Mouse (Mus musculus) brown adipose tissue, adult 24 weeks (tissue): ENCODE results near the gene Notch2. TPM values are rescaled to one million over a fixed set of nuclear protein-coding genes. Genes with fewer than 3 reads are reported as not detected.

Experiments used
- H3K27ac ChIP-seq: fragments of 200-500 bp; replicated peaks from 2 replicates; pipeline ENCODE4 v1.5.1; 2012; ENCODE audit warnings: low read depth, mild to moderate bottlenecking, low read length
- H3K4me1 ChIP-seq: fragments of 200-500 bp; 2 replicates; pipeline ENCODE4 v1.6.1; 2012; ENCODE audit warnings: low read length, mixed read lengths; ENCODE audit not compliant: control insufficient read depth, insufficient read depth, insufficient read length
- H3K4me3 ChIP-seq: fragments of 200-500 bp; 2 replicates; pipeline ENCODE4 v1.5.1; 2012; ENCODE audit warnings: low read depth, mild to moderate bottlenecking, low read length, moderate library complexity; ENCODE audit not compliant: insufficient read depth
- polyA plus RNA-seq: library from polyadenylated mRNA; stranded (reverse); fragments of >200 nt; gene quantifications from 2 replicates; pipeline ENCODE4 v1.2.4, GENCODE M21; 2012; ENCODE audit not compliant: missing spikeins, insufficient read depth, insufficient read length

Gene Notch2
- polyA plus RNA-seq, 1 experiment: 7.2 TPM

DNA sequence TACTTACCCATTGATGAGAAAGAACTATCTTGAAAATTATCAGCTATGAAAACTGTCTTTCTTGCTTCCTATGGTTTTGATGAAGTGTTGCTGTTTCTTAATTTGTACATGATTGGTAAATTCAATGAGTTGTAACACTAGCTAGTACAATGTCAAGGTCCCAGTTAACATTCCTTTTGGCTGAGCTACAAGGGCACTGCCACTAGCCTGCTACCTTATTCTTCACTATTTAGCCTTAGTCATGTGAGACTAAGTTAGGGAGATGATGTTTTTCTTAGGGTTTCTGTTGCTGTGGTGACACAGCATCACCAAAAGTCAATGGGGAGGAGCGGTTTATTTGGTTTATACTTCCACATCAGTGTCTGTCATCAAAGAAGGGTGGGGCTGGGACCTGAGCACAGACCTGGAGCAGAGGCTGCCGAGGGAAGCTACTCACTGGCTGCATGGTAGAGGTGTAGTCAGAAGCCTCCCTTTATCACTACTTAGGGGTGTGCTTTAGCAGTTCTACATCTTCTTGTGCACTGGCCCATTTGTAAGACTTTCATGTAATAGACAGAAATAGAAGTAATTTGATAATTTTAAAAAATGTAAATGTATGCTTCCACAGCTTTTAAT is 66.4 kb downstream of the Notch2 start:
- Histone ChIP-seq H3K4me1 (0 out of 2 replicates have a peak, but pooled peaks cover 5% of the 10 kb centered on the region), H3K27ac (no peak overlapping the region), H3K4me3 (no peak overlapping the region)

DNA sequence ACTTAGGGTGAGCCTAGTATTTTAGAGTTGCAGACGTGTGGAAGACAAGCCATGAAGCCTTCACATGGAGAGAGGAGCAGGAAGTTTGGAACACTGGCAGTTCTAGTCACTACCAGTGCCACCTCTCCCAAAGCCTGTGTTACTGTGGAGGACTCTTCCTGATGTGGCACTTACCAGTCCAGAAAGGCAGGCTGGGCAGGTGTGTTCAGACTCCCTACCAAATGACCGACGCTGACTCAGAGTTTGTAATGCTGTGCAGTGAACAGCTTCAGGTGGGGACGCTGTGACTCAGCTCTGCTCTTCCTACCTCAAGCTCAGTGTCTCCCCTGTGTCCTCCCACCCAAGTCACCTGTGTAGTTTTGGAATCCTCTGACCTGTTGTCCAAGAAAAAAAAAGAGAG is 67.3 kb downstream of the Notch2 start:
- Histone ChIP-seq H3K4me1 (0 out of 2 replicates have a peak, but pooled peaks cover 3% of the 10 kb centered on the region), H3K27ac (no peak overlapping the region)

DNA sequence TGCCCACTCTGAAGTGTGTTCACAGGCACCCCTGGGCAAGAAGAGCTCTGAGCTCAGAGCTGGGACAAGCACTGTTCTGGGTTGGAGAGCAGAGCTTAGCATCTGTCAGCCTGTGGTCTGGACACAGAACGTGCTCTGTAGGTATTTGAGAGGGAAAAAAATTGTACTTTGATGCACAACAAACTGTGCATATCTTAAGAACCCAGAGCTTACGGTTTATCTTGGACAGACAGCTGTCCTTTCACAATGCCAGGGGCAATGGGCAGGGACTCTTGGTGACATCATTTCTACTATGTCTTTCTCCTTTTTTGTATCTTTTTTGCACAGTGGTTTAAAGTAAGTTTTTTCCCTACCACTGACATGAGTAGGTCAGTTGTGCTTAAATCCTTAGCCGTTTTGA is 68.9 kb downstream of the Notch2 start:
- Histone ChIP-seq H3K4me1 (0 out of 2 replicates have a peak, but pooled peaks cover 3% of the 10 kb centered on the region), H3K27ac (no peak overlapping the region), H3K4me3 (no peak overlapping the region)

More for the DNA sequence above, 67.3 kb downstream of the Notch2 start:
- H3K4me3 ChIP-seq: no peak overlapping the region

DNA sequence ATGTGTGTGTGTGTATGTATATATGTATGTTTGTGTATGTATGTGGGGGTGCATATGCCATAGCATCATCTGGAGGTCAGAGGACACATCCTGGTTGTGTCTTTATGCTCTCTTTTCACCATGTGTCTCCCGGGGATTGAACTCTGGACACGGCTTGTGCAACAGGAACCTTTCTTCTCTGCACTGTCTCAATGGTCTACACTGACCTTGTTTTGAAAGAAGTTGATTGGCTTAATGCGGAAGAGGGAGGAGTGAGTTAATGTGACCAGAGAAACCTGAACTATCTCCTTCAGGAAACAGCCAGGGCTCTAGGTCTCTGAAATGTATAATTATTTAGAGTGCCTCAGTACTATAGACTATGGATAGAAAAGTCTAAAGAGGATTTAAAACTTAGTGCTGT is 69.6 kb downstream of the Notch2 start:
- no peak overlapping the region for H3K4me3 ChIP-seq
- 0 out of 2 replicates have a peak, but pooled peaks cover 3% of the 10 kb centered on the region for H3K4me1 ChIP-seq
- H3K27ac ChIP-seq: no peak overlapping the region

DNA sequence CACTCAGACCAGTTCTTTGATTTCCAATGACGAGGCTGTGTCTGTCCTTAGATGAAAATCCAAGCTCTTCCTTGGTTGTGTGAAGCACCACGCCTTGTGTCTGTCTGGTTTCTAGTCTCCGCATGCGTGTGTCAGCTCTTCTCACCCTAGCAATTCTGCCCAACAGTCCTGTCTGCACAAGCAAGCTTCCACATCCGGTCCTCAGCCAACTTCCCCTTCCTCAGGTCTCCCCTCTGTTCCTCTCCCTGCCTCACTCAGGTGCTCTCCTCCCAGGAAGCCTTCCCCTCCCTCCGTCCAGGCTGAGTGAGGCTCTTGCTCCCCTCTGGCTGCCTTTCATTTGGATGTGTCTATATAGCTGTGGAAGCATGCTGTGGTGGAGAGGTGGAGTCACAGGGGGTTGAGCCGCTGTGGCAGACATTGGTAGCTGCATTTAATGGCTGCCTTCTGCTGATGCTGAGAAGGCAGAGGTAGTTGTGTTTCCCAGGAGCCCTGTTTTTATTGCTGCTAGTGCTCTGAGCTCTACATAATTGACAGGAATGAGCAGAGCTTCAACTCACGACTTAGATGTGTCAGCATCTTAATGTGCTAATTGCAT is 70.8 kb downstream of the Notch2 start:
- Histone ChIP-seq H3K4me3 (no peak overlapping the region), H3K27ac (no peak overlapping the region), H3K4me1 (0 out of 2 replicates have a peak, but pooled peaks cover 3% of the 10 kb centered on the region)

DNA sequence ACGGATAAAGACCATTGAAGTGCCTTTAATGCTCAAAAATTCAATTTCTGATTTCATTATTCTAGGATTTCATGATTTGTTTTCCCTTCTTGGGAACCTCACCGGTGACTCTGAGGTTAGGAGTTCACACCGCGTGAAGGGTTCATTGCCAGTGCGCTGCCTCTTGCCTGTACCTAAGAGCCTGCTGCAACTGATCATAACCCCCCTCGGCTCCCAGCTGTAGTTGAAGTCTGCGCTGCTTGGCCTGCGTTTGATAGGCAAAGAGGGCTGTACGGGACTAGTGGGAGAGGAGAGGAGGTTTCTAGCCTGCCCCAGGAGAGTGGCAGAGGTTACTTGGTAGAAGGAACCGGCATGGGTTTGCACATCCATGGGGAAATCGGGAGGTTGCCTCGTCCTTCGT is 71.5 kb downstream of the Notch2 start:
- Histone ChIP-seq H3K4me1 (0 out of 2 replicates have a peak, but pooled peaks cover 3% of the 10 kb centered on the region), H3K27ac (no peak overlapping the region), H3K4me3 (no peak overlapping the region)

DNA sequence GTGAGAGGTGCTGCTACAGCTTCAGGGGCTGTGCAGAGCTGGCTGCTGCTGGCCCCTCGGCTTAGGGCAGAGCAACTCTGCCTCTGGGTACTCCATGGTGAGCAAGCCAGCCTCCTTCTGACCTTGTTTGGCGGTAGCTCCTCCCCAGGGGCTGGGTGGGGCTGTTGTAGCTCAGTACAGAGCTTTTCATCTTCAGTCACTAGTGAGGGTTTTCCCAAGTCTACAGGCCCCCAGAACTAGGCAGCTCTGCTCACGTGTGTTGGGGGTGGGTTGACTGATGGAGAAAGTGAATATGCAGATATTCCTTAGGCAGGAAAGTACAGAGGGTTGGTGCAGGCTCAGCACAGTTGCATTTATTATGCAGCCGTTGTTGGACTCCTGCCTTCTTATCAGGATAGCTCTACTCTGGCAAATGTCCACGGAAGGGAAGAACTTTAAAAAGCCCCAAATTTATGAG is 72.5 kb downstream of the Notch2 start:
- H3K4me3 ChIP-seq: no peak overlapping the region
- no peak overlapping the region for H3K27ac ChIP-seq
- H3K4me1 ChIP-seq: 0 out of 2 replicates have a peak, but pooled peaks cover 3% of the 10 kb centered on the region

DNA sequence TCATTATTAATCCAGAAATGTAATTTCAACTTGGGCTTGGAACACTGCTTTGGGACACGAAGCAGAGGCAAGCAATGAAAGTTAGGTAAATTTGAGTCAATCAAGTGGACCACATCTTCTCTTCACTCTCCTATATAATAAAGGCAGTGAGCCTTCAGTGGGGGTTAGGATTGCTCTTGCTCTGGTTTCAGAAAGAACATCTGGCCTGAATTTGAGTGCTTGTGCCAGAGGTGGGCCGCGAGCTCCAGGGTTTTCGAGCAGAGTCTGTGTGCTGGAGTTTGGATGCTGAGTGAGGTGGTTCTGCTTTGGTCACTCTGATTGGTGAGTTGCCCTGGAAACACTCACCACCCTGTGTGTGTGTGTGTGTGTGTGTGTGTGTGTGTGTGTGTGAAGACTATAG is 73.1 kb downstream of the Notch2 start:
- Histone ChIP-seq H3K4me3 (no peak overlapping the region), H3K27ac (no peak overlapping the region), H3K4me1 (0 out of 2 replicates have a peak, but pooled peaks cover 3% of the 10 kb centered on the region)

DNA sequence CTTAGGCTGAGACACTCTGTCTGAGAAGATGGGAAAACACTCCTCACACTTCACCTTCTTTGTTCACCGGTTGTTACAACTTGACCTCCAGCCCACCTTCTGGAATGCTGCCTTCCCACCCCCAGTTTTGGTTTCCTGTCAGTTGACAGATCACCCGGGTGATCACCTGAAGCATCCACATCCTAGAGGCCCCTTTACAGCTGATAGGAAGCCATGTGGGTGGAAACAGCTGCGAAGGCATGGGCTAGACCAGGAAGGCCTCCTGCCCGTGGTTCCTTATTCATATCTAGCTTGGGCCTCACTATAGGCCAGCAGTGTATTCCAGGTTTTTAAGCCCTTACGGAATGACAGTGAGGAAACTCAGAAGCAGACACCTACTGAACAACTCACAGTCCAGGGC is 73.5 kb downstream of the Notch2 start:
- H3K27ac ChIP-seq: no peak overlapping the region
- no peak overlapping the region for H3K4me3 ChIP-seq
- 0 out of 2 replicates have a peak, but pooled peaks cover 3% of the 10 kb centered on the region for H3K4me1 ChIP-seq

DNA sequence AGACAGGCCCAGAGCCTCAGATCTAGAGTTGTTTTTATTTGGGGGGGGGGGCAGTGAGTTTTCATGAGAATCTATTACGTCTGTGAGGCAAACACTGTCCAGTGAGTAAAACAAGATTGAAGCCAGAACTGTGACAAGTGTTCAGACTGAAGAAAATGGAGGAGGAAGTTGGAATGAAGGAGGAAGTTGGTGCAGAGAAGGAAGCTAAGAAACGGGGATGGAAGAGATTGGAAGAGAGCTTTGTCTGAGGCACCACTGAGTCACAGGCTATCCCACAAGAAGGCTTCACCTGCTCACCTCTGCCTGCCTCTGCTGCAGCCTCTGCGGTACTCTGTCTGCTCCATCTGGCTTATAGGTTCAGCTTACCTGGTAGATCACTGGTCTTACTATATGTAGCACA is 74.2 kb downstream of the Notch2 start:
- Histone ChIP-seq H3K4me3 (no peak overlapping the region), H3K4me1 (0 out of 2 replicates have a peak, but pooled peaks cover 3% of the 10 kb centered on the region), H3K27ac (no peak overlapping the region)

DNA sequence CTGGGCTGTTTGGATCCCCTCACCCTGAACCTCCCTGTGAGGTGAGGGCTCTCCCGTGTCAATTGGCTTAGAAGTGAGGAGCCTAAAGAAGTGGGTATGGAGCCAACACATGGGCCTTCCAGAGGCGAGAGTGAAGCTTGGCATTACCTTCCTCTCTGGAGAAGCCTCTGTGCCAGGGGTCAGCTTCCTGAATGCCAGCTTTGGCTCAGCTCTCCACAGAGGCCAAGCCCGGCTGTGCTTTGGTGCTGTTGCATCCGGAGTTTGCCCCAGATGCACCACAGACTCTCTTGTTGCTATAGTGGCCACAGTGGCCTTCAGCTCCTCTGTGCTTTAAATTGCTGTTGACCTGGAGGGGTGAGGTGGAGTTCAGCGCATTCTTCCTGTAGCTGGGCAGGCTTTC is 76.4 kb downstream of the Notch2 start:
- Histone ChIP-seq H3K4me1 (0 out of 2 replicates have a peak, but pooled peaks cover 3% of the 10 kb centered on the region), H3K4me3 (no peak overlapping the region), H3K27ac (no peak overlapping the region)

DNA sequence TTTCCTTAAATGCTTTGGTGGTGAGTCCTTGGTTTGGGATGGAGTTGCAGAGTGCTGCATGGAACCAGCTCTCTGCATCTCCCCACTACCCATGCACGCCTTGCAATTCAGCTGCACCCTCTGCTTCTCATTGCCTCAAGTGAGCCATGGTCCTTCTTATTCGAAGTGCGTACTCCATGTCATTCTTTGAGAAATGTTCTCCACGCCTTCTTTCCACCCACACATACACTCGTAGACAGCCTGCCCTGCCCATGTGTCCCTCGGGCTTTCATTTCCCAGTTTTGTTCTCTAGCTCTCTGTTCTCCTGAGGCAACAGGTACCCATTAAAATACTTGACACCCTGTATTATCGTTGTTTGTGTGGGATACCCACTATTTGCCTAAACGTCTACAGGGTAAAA is 76.8 kb downstream of the Notch2 start:
- Histone ChIP-seq H3K4me3 (no peak overlapping the region), H3K27ac (no peak overlapping the region), H3K4me1 (0 out of 2 replicates have a peak, but pooled peaks cover under 1% of the 10 kb centered on the region)

DNA sequence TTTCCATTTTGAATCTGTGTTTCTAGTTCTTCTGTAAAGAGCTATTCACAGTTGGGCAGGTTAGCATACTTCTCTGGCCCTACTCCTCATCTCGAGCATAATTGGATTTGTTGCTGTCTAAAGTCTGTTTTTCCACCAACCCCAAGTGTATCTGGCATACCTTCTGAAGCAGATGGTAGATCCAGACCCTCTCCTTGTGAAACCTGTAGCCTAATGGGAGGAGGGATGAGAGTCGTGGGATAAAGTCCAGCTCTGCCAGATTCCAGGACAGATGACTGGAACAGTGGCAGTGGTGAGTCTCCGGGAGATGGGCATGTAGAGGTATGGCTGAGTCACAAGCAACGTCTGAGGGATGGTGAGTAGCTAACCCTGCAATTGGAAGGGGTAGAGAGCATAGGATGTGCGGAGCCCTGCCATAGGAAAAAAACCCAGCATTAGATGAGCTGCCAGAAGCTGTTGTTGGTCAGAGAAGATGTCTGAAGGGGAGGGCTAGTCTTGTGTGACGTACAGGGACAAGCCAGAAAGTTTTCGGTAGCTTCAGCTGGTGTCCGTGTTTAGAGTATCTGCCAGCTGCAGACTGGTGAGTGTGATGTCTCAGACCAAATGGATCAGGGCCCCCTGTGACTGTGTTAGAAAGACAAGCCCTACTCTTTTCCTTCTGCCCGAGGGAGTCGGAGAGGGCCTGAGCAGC is 79.5 kb downstream of the Notch2 start:
- H3K27ac ChIP-seq: no peak overlapping the region
- H3K4me1 ChIP-seq: no peaks in the 10 kb centered on the region
- no peak overlapping the region for H3K4me3 ChIP-seq

DNA sequence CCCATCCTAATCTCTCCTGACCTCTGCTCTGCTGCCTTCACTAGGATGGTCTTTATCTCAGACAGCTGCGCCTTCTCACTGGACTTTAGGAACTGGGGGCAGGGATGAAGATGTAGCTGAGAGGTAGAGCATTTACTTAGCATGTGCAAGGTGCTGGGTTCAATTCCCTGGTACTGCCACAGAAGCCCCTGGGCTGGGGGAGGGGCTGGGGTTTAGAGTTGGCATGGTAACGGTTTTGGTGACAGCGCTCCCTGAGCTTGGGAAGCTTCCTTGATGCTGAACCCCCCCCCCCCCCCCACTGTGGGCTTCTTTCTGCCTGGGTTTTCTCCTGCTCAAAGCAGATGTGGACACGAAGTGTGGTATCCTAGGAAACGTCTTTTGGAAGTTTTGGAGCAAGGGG is 80.6 kb downstream of the Notch2 start:
- Histone ChIP-seq H3K4me3 (no peak overlapping the region), H3K27ac (no peak overlapping the region)

More for the DNA sequence above, 80.6 kb downstream of the Notch2 start:
- no peaks in the 10 kb centered on the region for H3K4me1 ChIP-seq
